Mouse (Mus musculus): Measurements from ENCODE around the gene Rsc1a1. TPM values are rescaled to one million over a fixed set of nuclear protein-coding genes. Genes with fewer than 3 reads are reported as not detected.

Gene Rsc1a1
- 1 to 10 TPM in 1 of 2 experiments, under 1 TPM in 1; 0.56 to 4.0 TPM for polyA plus RNA-seq (2012; fragmentation: generic; extraction: Trizol)

DNA sequence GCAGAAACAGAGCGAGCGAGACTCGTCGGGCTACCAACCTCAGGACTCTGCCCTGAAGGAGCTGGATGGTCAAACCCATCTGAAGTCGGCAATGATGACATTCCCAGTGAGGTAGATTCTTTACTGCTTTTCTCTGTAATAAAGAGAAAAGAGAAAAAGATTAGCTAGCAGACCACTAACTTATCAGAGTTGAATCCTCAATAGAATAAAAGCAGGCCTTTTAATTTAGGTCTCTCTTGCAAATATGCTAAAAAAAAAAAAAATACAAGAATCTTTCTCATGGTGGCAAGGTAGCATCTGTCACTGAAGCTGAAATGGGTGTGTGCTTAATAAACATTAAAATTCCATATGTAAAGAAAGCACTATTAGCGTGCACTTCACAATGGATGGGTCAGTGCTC lies at the start of gene Rsc1a1:
TSS of gene Rsc1a1 (minus strand) at position 101 of the 400 bp plus-strand sequence.

GRCm38 (mm10) chr4:141722731-141723672 lies 37.6 kb upstream of the Rsc1a1 start, which contains the start of gene Ddi2:
Ddi2 (minus strand) TSS chr4:141723419.

DNA sequence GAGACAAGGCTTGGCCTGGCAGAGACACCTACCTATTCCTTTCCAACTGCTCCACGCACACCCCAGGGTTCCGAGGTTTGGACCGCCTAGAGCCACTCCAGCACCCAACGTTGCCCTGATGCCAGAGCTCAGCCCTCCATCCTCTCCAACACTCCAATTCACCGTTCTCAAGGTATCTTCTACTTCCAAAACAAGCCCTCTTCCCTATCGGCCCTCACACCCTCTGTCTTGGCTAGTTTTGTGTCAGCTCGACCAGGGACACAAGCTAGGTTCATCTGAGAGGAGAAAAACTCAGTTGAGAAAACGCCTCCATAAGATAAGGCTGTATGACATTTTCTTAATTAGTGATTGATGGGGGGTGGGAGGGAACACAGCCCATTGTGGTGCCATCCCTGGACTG lies 20.6 kb downstream of the Rsc1a1 start, which contains the start of gene Plekhm2:
TSS of gene Plekhm2 (minus strand) at position 101 of the 400 bp plus-strand sequence.

Other genes with a start within 250 kb of the Rsc1a1 start
- gene Srarp, start 249.5 kb downstream of the Rsc1a1 start, polyA plus RNA-seq (2012; fragmentation: generic; extraction: Trizol): not detected
- gene Zbtb17, start 240.9 kb downstream of the Rsc1a1 start, polyA plus RNA-seq (2012; fragmentation: generic; extraction: Trizol): 10 to 100 TPM; 17.6 to 22.3 TPM
- 10 to 100 TPM in 1 of 2 experiments, 1 to 10 TPM in 1; 1.1 to 11.3 TPM for gene Spen, start 147.0 kb downstream of the Rsc1a1 start, polyA plus RNA-seq (2012; fragmentation: generic; extraction: Trizol)
- 10 to 100 TPM; 11.7 to 20.0 TPM for gene Fblim1, start 79.5 kb downstream of the Rsc1a1 start, polyA plus RNA-seq (2012; fragmentation: generic; extraction: Trizol)
- under 1 TPM; 0.07 to 0.98 TPM for gene Tmem82, start 67.0 kb downstream of the Rsc1a1 start, polyA plus RNA-seq (2012; fragmentation: generic; extraction: Trizol)
- 1 to 10 TPM in 1 of 2 experiments, under 1 TPM in 1; 0.83 to 3.1 TPM for gene Slc25a34, start 61.8 kb downstream of the Rsc1a1 start, polyA plus RNA-seq (2012; fragmentation: generic; extraction: Trizol)
- gene Plekhm2, start 20.7 kb downstream of the Rsc1a1 start, polyA plus RNA-seq (2012; fragmentation: generic; extraction: Trizol): 10 to 100 TPM in 1 of 2 experiments, 1 to 10 TPM in 1; 8.2 to 16.1 TPM
- gene Ddi2, start 37.8 kb upstream of the Rsc1a1 start, polyA plus RNA-seq (2012; fragmentation: generic; extraction: Trizol): 1 to 10 TPM; 1.1 to 5.7 TPM
- gene Agmat, start 61.1 kb upstream of the Rsc1a1 start, polyA plus RNA-seq (2012; fragmentation: generic; extraction: Trizol): under 1 TPM; 0.08 to 0.19 TPM
- gene Dnajc16, start 105.3 kb upstream of the Rsc1a1 start, polyA plus RNA-seq (2012; fragmentation: generic; extraction: Trizol): 1 to 10 TPM in 1 of 2 experiments, under 1 TPM in 1; 0.94 to 5.1 TPM
- 10 to 100 TPM in 1 of 2 experiments, 1 to 10 TPM in 1; 5.2 to 20.2 TPM for gene Casp9, start 108.0 kb upstream of the Rsc1a1 start, polyA plus RNA-seq (2012; fragmentation: generic; extraction: Trizol)
- not detected for gene Cela2a, start 140.6 kb upstream of the Rsc1a1 start, polyA plus RNA-seq (2012; fragmentation: generic; extraction: Trizol)
- not detected for gene Ctrc, start 160.8 kb upstream of the Rsc1a1 start, polyA plus RNA-seq (2012; fragmentation: generic; extraction: Trizol)
- 10 to 100 TPM; 34.5 to 61.7 TPM for gene Efhd2, start 189.3 kb upstream of the Rsc1a1 start, polyA plus RNA-seq (2012; fragmentation: generic; extraction: Trizol)